Mouse (Mus musculus) midbrain, embryonic 16.5 days (tissue): ENCODE results near the gene Slc6a20b. TPM values are rescaled to one million over a fixed set of nuclear protein-coding genes. Genes with fewer than 3 reads are reported as not detected.
"Not testable (repeated sequence)": the region's sequence is repeated elsewhere in the genome, so short reads cannot be mapped to it uniquely, and the experiment has no call there.

Experiments used
- ATAC-seq: fragments of 200-750 bp; cut with Nextera tagmentation; 2 replicates; pipeline ENCODE4 v1.8.0; 2017; ENCODE audit warnings: moderate TSS enrichment
- H3K27ac ChIP-seq: fragments of 300-500 bp; sonication (generic); 2 replicates; pipeline ENCODE4 v1.5.1; 2014; ENCODE audit warnings: mild to moderate bottlenecking, low read length, mixed read lengths
- H3K27me3 ChIP-seq: fragments of 300-500 bp; sonication (generic); 2 replicates; pipeline ENCODE4 v1.6.1; 2014; ENCODE audit warnings: low read depth, low read length, mixed read lengths; ENCODE audit not compliant: control insufficient read depth, insufficient read depth
- H3K36me3 ChIP-seq: fragments of 300-500 bp; sonication (generic); 2 replicates; pipeline ENCODE4 v1.6.1; 2014; ENCODE audit warnings: mild to moderate bottlenecking, low read length, moderate library complexity, mixed read lengths; ENCODE audit not compliant: control insufficient read depth, insufficient read depth
- H3K4me1 ChIP-seq: fragments of 300-500 bp; sonication (generic); 2 replicates; pipeline ENCODE4 v1.6.1; 2014; ENCODE audit warnings: mild to moderate bottlenecking, low read length, mixed read lengths; ENCODE audit not compliant: control insufficient read depth, insufficient read depth
- H3K4me2 ChIP-seq: fragments of 300-500 bp; sonication (generic); 2 replicates; pipeline ENCODE4 v1.6.1; 2014; ENCODE audit warnings: mild to moderate bottlenecking, low read length, mixed read lengths
- H3K4me3 ChIP-seq: fragments of 300-500 bp; sonication (generic); 2 replicates; pipeline ENCODE4 v1.5.1; 2014; ENCODE audit warnings: low read depth, mild to moderate bottlenecking, low read length, moderate library complexity, mixed read lengths
- H3K9ac ChIP-seq: fragments of 300-500 bp; sonication (generic); 2 replicates; pipeline ENCODE4 v1.6.1; 2014; ENCODE audit warnings: low read depth, low read length, mixed read lengths
- H3K9me3 ChIP-seq: fragments of 300-500 bp; sonication (generic); replicated peaks from 2 replicates; pipeline ENCODE4 v1.6.1; 2014; ENCODE audit warnings: mild to moderate bottlenecking, low read length, mixed read lengths; ENCODE audit not compliant: control insufficient read depth, poor library complexity, severe bottlenecking
- WGBS: fragments of 180-500 bp; shearing (Covaris S2); extraction: QIAGEN DNeasy Blood & Tissue Kit; methylation state at CpG from one replicate; pipeline ENCODE4 v1.1.7; 2014; 5-methylcytosine and 5-hydroxymethylcytosine counted together
- polyA plus RNA-seq: library from polyadenylated mRNA; unstranded; fragments of >200 nt; fragmentation: Nextera tagmentation; extraction: Ambion mirVana; gene quantifications from 2 replicates; pipeline ENCODE4 v1.2.1, GENCODE M21; 2015

The Slc6a20b gene
- 0.25 and 0.39 TPM in 2 replicates for polyA plus RNA-seq

- Histone ChIP-seq H3K4me2 (no peak within 1 kb of the TSS), H3K4me1 (no peaks in the 10 kb centered on the region), H3K27ac (no peak within 1 kb of the TSS), H3K9ac (no peak within 1 kb of the TSS), H3K36me3 (no peaks in the 10 kb centered on the region), H3K9me3 (no peaks in the 10 kb centered on the region), H3K27me3 (no peaks in the 10 kb centered on the region), H3K4me3 (no peak within 1 kb of the TSS)
- no peak for ATAC-seq
- 81% methylated on average over 6 of the region's 6 CpGs for WGBS
Measured at GRCm38 (mm10) chr9:123632281-123632680, at the start of gene Slc6a20b. TSS of gene Slc6a20b (minus strand) at chr9:123632565.

GRCm38 (mm10) chr9:123679198-123679597, 46.8 kb upstream of the Slc6a20b start:
- Histone ChIP-seq H3K4me3 (peak overlapping the region; percentile 46), H3K4me1 (peaks cover 5% of the 10 kb centered on the region; the same call in 1 of the 2 replicates), H3K9ac (no peak overlapping the region), H3K36me3 (no peaks in the 10 kb centered on the region), H3K27me3 (peaks cover 32% of the 10 kb centered on the region), H3K27ac (no peak overlapping the region), H3K9me3 (no peaks in the 10 kb centered on the region), H3K4me2 (peak overlapping the region; percentile 85)
- ATAC-seq, result no peak
- WGBS, result 27% methylated on average over 2 of the region's 2 CpGs

DNA sequence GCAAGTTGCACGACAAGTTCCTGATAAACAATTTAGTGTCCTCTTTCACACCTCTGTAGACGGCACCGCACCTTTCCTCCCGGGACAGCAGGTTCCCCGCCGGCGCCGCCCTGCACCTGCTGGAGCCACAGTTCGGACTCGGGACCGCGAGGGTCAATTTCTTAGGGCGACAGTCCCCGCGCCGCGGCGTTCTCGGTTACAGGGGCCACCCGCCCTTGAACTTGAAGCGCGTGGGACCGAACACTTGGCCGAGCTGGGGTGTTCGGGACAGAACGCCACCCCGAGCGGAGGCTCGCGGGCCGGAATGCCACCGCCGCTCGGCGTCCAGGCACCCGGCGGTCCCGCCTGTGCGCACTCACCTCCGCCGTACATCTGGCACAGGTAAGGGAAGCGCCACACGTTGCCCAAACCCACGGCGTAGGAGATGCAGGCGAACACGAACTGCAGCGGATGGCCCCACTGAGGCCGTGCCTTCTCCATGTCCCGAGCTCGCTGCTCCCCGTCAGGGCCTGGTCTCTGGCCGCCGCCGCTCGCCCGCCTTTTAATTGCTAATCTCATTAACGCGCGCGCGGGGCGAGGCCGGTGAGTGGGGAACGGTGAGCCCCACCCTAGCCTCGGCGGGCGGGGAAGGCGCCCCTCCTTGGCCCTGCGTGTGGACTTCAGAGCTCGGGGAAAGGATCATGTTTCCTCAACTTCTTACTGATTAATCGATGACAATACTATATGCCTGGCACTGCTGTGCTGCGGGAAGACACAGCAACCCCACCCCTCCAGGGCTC, 46.2 kb upstream of the Slc6a20b start, which contains the start of the genes Ccr9 and Slc6a20a:
Gene Ccr9, plus strand, starts transcription at position 113 of the 779 bp plus-strand sequence.
Gene Slc6a20a, minus strand, starts transcription at position 559 of the 779 bp plus-strand sequence.
- WGBS, result under 1% methylated on average over 71 of the region's 73 CpGs
- H3K4me3 ChIP-seq, result peak within 1 kb of the TSS; percentile 46
- H3K9ac ChIP-seq, result peak within 1 kb of the TSS; percentile 54
- peak; percentile 62 for ATAC-seq
- peaks cover 5% of the 10 kb centered on the region; the same call in 1 of the 2 replicates for H3K4me1 ChIP-seq
- no peak within 1 kb of the TSS for H3K27ac ChIP-seq
- H3K27me3 ChIP-seq, result peaks cover 32% of the 10 kb centered on the region
- peak within 1 kb of the TSS; percentile 85 for H3K4me2 ChIP-seq
- H3K36me3 ChIP-seq, result no peaks in the 10 kb centered on the region
- H3K9me3 ChIP-seq, result no peaks in the 10 kb centered on the region

GRCm38 (mm10) chr9:123665645-123666044, 33.3 kb upstream of the Slc6a20b start:
- no peaks in the 10 kb centered on the region for H3K9me3 ChIP-seq
- WGBS, result 62% methylated on average over 5 of the region's 5 CpGs

DNA sequence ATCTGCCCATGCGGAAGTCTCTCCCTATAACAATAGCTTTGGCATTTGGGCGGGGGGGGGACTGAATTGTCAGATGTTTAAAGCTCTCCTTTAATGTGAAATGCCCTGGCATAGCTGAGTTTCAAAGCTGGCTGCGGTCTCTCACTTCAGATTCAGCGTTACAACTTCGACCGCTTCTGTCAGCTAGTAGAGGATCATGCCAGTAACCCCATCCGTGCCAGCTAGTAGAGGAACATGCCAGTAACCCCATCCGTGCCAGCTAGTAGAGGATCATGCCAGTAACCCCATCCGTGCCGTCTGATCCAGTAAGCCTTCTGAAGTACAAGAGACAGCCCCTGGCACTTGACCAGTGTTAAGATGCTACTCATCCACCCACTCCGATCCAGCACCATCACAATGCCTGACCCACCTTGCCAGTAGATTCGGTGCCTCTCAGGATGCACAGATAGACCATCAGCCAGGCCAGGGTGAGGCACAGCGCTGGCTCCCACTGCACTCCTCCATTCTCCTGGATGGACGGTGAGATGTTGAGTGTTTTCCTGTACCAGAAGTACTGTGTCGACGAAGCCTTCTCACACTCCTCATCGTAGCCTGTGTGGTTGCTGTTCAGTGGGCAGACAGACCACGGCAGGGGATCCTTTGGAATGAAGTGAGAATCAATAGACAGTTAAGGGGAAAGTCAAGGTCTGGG, 27.8 kb upstream of the Slc6a20b start:
- H3K4me2 ChIP-seq, H3K9ac ChIP-seq, ATAC-seq, H3K27ac ChIP-seq, H3K4me1 ChIP-seq, H3K36me3 ChIP-seq, H3K9me3 ChIP-seq, H3K27me3 ChIP-seq, H3K4me3 ChIP-seq: not testable (repeated sequence)
- WGBS, result 81% methylated on average over 17 of the region's 18 CpGs

More at GRCm38 (mm10) chr9:123665645-123666044, 33.3 kb upstream of the Slc6a20b start:
- H3K4me1 ChIP-seq, result no peaks in the 10 kb centered on the region
- no peak overlapping the region for H3K9ac ChIP-seq
- ATAC-seq, result no peak
- no peak overlapping the region for H3K27ac ChIP-seq
- H3K4me2 ChIP-seq, result no peak overlapping the region
- H3K36me3 ChIP-seq, result no peaks in the 10 kb centered on the region
- no peak overlapping the region for H3K4me3 ChIP-seq
- H3K27me3 ChIP-seq, result no peaks in the 10 kb centered on the region

DNA sequence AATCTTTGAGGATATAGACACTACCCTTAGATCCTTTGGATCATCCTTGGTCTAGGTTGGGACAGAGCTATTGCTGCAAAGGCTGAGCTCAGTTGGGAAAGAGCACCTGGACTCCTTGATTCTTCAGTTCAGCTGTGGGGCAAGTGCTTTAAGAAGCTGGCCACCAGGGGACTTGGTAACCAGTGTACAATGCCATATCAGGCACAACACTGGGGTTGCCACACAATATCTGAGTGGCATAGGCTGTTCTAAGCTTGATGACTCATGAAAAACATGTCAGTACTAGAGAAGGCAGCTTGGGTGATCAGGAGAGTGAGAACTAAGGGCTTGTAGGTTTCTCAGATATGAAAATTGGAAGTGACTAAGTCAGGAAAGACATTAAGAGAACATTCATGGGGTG, 26.6 kb upstream of the Slc6a20b start:
- Histone ChIP-seq H3K4me2 (no peak overlapping the region), H3K27ac (no peak overlapping the region), H3K9ac (no peak overlapping the region), H3K4me3 (no peak overlapping the region), H3K9me3 (no peaks in the 10 kb centered on the region), H3K36me3 (no peaks in the 10 kb centered on the region), H3K27me3 (no peaks in the 10 kb centered on the region), H3K4me1 (no peaks in the 10 kb centered on the region)
- ATAC-seq, result no peak

- no peak overlapping the region for H3K4me2 ChIP-seq
- no peaks in the 10 kb centered on the region for H3K9me3 ChIP-seq
- no peak for ATAC-seq
- WGBS, result 80% methylated on average over 3 of the region's 3 CpGs
- no peaks in the 10 kb centered on the region for H3K27me3 ChIP-seq
- no peaks in the 10 kb centered on the region for H3K36me3 ChIP-seq
- H3K9ac ChIP-seq, result no peak overlapping the region
- H3K4me3 ChIP-seq, result no peak overlapping the region
- H3K4me1 ChIP-seq, result no peaks in the 10 kb centered on the region
- H3K27ac ChIP-seq, result no peak overlapping the region
Measured at GRCm38 (mm10) chr9:123657457-123657856, 25.1 kb upstream of the Slc6a20b start.

DNA sequence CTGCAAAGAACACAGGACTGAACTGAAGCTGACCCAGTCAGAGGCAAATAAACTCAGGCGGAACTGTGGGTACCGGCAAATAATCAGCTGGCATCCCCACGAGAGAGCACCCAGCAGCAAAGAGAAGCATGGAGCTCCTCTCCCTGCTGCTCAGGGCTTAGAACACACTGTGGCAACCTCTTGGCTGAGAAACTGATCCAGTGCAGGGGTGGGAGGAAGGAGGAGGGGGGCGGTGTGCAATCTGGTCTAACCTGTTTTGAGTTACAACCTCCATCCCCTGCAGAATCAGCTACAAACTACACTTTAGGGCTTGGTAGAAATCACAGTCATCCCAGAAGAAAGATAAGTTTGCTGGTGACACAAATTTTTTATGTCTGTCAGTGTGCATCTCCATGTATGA, 19.0 kb upstream of the Slc6a20b start:
- ATAC-seq, result no peak
- no peaks in the 10 kb centered on the region for H3K27me3 ChIP-seq
- H3K9ac ChIP-seq, result no peak overlapping the region
- H3K4me1 ChIP-seq, result no peaks in the 10 kb centered on the region
- no peak overlapping the region for H3K4me3 ChIP-seq
- WGBS, result 45% methylated on average over 4 of the region's 4 CpGs
- no peak overlapping the region for H3K27ac ChIP-seq
- H3K4me2 ChIP-seq, result no peak overlapping the region
- H3K9me3 ChIP-seq, result no peaks in the 10 kb centered on the region
- H3K36me3 ChIP-seq, result no peaks in the 10 kb centered on the region
